Mouse (Mus musculus) kidney, postnatal 0 days (tissue): ENCODE results near the gene 2700097O09Rik. TPM values are rescaled to one million over a fixed set of nuclear protein-coding genes. Genes with fewer than 3 reads are reported as not detected.

Experiments
- ATAC-seq: fragments of 200-750 bp; cut with Nextera tagmentation; replicated peaks from 2 replicates; pipeline ENCODE4 v1.8.0; 2017; ENCODE audit warnings: low read depth, moderate number of reproducible peaks, moderate TSS enrichment, moderate library complexity; ENCODE audit not compliant: low FRiP score
- DNase-seq: peaks from one replicate; pipeline ENCODE4 v3.0.0-alpha.2; 2016; ENCODE audit warnings: low spot score
- H3K27ac ChIP-seq: fragments of 300-500 bp; sonication (generic); 2 replicates; pipeline ENCODE4 v1.5.1; 2014; ENCODE audit warnings: mild to moderate bottlenecking
- H3K27me3 ChIP-seq: fragments of 300-500 bp; sonication (generic); 2 replicates; pipeline ENCODE4 v1.6.1; 2014; ENCODE audit warnings: low read length, mixed read lengths; ENCODE audit not compliant: insufficient read depth
- H3K36me3 ChIP-seq: fragments of 300-500 bp; sonication (generic); 2 replicates; pipeline ENCODE4 v1.6.1; 2014; ENCODE audit warnings: low read length, mixed read lengths; ENCODE audit not compliant: insufficient read depth
- H3K4me1 ChIP-seq: fragments of 300-500 bp; sonication (generic); replicated peaks from 2 replicates; pipeline ENCODE4 v1.6.1; 2014; ENCODE audit warnings: antibody characterized with exemption, low read length, mixed read lengths; ENCODE audit not compliant: insufficient read depth
- H3K4me2 ChIP-seq: fragments of 300-500 bp; sonication (generic); 2 replicates; pipeline ENCODE4 v1.6.1; 2014; ENCODE audit warnings: mild to moderate bottlenecking, low read length, moderate library complexity, mixed read lengths
- H3K4me3 ChIP-seq: fragments of 300-500 bp; sonication (generic); replicated peaks from 2 replicates; pipeline ENCODE4 v1.5.1; 2014; ENCODE audit warnings: low read depth, low read length
- H3K9ac ChIP-seq: fragments of 300-500 bp; sonication (generic); 2 replicates; pipeline ENCODE4 v1.6.1; 2014; ENCODE audit warnings: low read depth, low read length
- H3K9me3 ChIP-seq: fragments of 300-500 bp; sonication (generic); replicated peaks from 2 replicates; pipeline ENCODE4 v1.6.1; 2016; ENCODE audit warnings: low read length, inconsistent platforms, mixed read lengths
- CTCF ChIP-seq: IDR thresholded peaks from 2 replicates; pipeline ENCODE4 v1.5.1; 2016; ENCODE audit warnings: antibody characterized with exemption, low read depth, mild to moderate bottlenecking, moderate library complexity
- WGBS: fragments of 180-500 bp; shearing (Covaris S2); extraction: QIAGEN DNeasy Blood & Tissue Kit; methylation state at CpG from one replicate; pipeline ENCODE4 v1.1.7; 2014; 5-methylcytosine and 5-hydroxymethylcytosine counted together
- polyA plus RNA-seq: library from polyadenylated mRNA; unstranded; fragments of >200 nt; fragmentation: Nextera tagmentation; extraction: Ambion mirVana; gene quantifications from 2 replicates; pipeline ENCODE4 v1.2.1, GENCODE M21; 2015

The 2700097O09Rik gene
- polyA plus RNA-seq, 1 experiment from 2014 or later, result 19.9 TPM

DNA sequence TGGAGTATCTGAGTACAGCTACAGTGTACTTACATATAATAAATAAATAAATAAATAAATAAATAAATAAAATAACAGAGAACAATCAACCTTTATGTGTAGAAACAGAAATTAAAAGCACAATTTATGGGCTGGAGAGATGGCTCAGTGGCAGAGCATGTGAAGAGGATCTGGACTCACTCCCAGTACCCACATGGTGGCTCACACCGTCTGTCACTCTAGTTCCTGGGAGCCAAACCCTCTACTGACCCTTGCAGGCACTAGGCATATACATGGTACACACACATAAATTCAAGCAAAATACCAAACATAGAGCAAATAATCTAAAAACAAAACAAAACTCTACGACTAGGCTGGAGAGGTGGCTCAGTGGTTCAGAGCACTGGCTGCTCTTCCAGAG is 4.6 kb downstream of the 2700097O09Rik start:
- no peaks in the 10 kb centered on the region for H3K9me3 ChIP-seq
- no peaks in the 10 kb centered on the region for H3K4me1 ChIP-seq
- no peak overlapping the region for H3K4me3 ChIP-seq
- H3K27me3 ChIP-seq, result no peaks in the 10 kb centered on the region
- H3K4me2 ChIP-seq, result no peak overlapping the region
- DNase-seq (no peak), ATAC-seq (no peak)
- H3K27ac ChIP-seq, result no peak overlapping the region
- 98% methylated on average over 2 of the region's 2 CpGs for WGBS
- TF ChIP-seq CTCF, result no peak
- no peak overlapping the region for H3K9ac ChIP-seq
- no peaks in the 10 kb centered on the region for H3K36me3 ChIP-seq

DNA sequence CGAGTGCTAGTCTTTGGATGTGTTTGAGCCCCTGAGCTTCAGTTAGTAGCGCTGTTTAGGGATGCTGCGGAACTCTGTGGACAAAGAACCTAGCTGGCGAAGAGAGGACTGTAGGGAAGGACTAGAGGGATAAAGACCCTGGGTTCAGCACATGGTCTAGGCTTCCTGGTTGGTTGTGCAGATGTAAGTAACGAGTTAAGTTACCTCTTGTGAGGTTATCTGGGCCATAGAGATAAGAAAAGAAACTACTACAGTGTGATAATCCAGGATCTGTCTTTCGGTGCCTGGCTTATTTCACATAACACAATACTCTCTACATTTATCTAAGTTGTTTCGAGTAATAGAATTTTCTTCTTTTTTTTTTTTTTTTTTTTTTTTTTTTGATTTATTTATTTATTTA is 6.2 kb downstream of the 2700097O09Rik start:
- Histone ChIP-seq H3K27ac (no peak overlapping the region), H3K4me1 (0 out of 2 replicates have a peak, but pooled peaks cover 3% of the 10 kb centered on the region), H3K27me3 (no peaks in the 10 kb centered on the region), H3K4me2 (no peak overlapping the region), H3K36me3 (no peaks in the 10 kb centered on the region), H3K4me3 (no peak overlapping the region), H3K9ac (no peak overlapping the region), H3K9me3 (no peaks in the 10 kb centered on the region)
- WGBS, result 92% methylated on average over 7 of the region's 7 CpGs
- DNase-seq (no peak), ATAC-seq (no peak)
- TF ChIP-seq CTCF, result no peak

DNA sequence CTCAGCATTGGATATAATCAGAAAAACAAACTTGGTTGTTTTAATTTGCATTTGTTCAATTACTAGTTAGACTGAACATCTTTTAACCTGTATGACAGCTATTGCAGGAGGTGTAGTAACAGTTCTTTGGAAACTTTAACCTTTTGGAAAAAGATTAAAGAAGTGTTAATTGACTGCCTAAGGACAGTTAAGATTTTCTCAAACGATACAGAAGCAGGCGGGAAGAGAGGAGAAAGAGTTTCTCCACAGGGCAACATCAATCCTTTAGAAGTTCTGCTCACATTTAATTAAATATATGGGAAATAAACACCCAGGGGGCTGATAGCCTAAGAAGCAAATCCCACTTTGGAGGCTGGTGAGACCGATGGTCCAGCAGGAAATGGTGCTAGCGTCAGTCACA is 7.4 kb downstream of the 2700097O09Rik start:
- WGBS, result 59% methylated on average over 4 of the region's 4 CpGs
- H3K4me1 ChIP-seq, result 0 out of 2 replicates have a peak, but pooled peaks cover 3% of the 10 kb centered on the region
- no peaks in the 10 kb centered on the region for H3K9me3 ChIP-seq
- DNase-seq, result no peak
- no peak overlapping the region for H3K4me2 ChIP-seq
- H3K4me3 ChIP-seq, result no peak overlapping the region
- no peaks in the 10 kb centered on the region for H3K36me3 ChIP-seq
- H3K9ac ChIP-seq, result no peak overlapping the region
- H3K27me3 ChIP-seq, result no peaks in the 10 kb centered on the region
- no peak for TF ChIP-seq CTCF
- no peak overlapping the region for H3K27ac ChIP-seq
- ATAC-seq, result no peak

DNA sequence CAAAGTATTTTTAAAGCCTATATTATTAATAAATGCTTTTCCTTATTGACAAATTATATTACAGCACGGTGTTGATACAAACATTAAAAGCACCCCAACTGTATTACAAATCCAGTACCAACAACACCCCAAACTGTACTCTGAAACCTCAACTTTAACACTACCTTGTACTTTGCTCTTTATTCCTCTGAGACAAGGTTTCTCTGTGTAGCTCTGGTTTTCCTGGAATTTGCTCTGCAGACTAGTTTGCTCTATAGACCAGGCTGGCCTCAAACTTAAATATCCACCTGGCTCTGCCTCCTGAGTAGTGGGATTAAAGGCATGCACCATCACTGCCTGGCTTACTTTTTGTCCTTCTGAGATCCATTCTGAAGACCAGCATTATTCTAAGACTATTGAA is 17.8 kb downstream of the 2700097O09Rik start:
- Histone ChIP-seq H3K36me3 (no peaks in the 10 kb centered on the region), H3K4me2 (no peak overlapping the region), H3K4me3 (no peak overlapping the region), H3K27me3 (no peaks in the 10 kb centered on the region), H3K9ac (no peak overlapping the region), H3K4me1 (no peaks in the 10 kb centered on the region), H3K27ac (no peak overlapping the region), H3K9me3 (no peaks in the 10 kb centered on the region)
- no peak for TF ChIP-seq CTCF
- WGBS, result 94% methylated on average over 1 of the region's 1 CpGs
- ATAC-seq (no peak), DNase-seq (no peak)

DNA sequence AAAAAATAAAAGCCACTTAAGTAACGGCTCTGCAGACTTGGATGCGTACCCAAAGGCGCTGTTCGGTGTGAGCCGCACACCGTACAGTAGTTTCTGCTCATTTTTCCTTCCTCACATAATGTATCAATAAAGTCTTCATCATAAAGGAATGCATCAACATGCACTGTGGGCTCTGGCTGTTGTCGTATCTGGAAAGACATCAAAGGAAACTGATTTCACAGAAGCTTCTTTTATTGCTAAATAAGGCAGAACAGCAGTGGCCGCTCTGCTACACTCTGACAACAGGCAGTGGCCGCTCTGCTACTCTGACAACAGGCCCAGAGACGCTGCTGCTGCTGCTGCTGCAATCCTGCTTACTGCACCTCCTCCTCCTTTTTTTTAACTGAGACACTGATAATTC is 18.9 kb downstream of the 2700097O09Rik start:
- no peak for TF ChIP-seq CTCF
- ATAC-seq (no peak), DNase-seq (peak; percentile 67)
- Histone ChIP-seq H3K27me3 (no peaks in the 10 kb centered on the region), H3K36me3 (no peaks in the 10 kb centered on the region), H3K4me1 (no peaks in the 10 kb centered on the region), H3K9me3 (no peaks in the 10 kb centered on the region), H3K4me2 (no peak overlapping the region), H3K27ac (no peak overlapping the region), H3K9ac (no peak overlapping the region), H3K4me3 (no peak overlapping the region)
- 70% methylated on average over 10 of the region's 10 CpGs for WGBS

DNA sequence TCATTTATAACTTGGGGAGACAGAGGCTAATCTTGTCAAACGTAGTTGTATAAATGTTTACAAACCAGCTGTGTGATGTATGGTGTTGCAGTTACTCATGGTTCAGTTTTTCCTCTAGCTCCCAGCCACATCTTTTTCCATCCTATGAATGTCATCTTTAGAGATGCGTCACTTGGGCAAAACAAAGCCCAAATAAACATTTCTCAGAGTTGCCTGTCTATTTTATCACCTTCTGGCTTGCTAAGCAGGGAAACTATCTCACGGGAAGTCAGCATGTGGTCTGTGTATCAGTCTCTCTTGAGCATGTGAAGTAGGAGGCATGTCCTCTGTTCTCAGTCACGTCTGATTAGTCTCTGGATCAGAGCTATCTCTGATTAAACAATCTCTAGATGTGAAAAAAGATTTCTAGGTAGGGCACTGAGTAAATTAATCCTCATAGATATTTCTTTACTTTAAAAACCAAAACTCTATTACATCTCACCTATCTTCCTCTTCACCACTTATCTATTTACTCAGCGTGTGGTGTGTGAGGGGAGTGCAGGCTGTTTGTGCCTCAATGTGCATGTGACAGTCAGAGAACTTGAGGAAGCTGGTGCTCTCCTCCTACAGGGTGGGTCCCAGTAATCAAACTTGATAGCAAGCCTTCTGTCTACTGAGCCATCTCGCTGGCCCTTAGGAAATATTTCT is 19.6 kb downstream of the 2700097O09Rik start:
- Histone ChIP-seq H3K4me3 (no peak overlapping the region), H3K4me2 (no peak overlapping the region), H3K36me3 (no peaks in the 10 kb centered on the region), H3K4me1 (no peaks in the 10 kb centered on the region), H3K9me3 (no peaks in the 10 kb centered on the region), H3K9ac (no peak overlapping the region), H3K27ac (no peak overlapping the region), H3K27me3 (no peaks in the 10 kb centered on the region)
- DNase-seq (peak; percentile 28), ATAC-seq (no peak)
- WGBS, result 60% methylated on average over 6 of the region's 6 CpGs
- TF ChIP-seq CTCF, result no peak

DNA sequence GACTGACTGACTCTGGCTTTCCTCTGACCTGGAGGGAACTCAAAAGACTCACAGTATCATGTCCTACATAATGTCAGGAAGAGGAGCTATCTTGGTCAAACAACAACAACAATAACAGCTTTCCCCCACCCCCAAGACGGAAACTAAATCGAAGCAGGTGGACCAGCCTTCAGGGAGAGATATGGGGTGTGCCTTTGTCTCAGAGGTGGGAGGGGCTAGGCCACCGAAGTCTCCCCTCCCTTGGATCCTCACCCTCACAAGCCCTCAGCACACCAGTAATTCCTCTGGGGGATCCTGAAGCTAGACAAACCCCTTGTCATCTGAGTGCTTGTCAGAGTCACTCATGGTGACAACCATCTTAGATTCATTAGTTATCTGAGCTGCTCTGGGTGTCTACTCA is 20.1 kb downstream of the 2700097O09Rik start:
- 52% methylated on average over 3 of the region's 3 CpGs for WGBS
- Histone ChIP-seq H3K36me3 (no peaks in the 10 kb centered on the region), H3K9ac (no peak overlapping the region), H3K4me2 (no peak overlapping the region), H3K4me3 (no peak overlapping the region), H3K9me3 (no peaks in the 10 kb centered on the region), H3K4me1 (no peaks in the 10 kb centered on the region), H3K27me3 (no peaks in the 10 kb centered on the region), H3K27ac (no peak overlapping the region)
- ATAC-seq (no peak), DNase-seq (no peak)
- no peak for TF ChIP-seq CTCF
